Mouse (Mus musculus): ENCODE measurements around the gene Prdx6. TPM values are rescaled to one million over a fixed set of nuclear protein-coding genes. Genes with fewer than 3 reads are reported as not detected.
"Not testable (repeated sequence)": the region's sequence is repeated elsewhere in the genome, so short reads cannot be mapped to it uniquely, and the experiment has no call there.

The Prdx6 gene
- polyA plus RNA-seq, 1 experiment from 2014 or later = 383 TPM

GRCm38 (mm10) chr1:161199856-161200255, 51.2 kb downstream of the Prdx6 start:
- no peaks in the 10 kb centered on the region for H3K9me3 ChIP-seq (replicated peaks; ENCODE audit: control insufficient read depth, low read length)
- H3K4me1 ChIP-seq (ENCODE audit: control insufficient read depth, low read depth, low read length) = peaks cover 9% of the 10 kb centered on the region; the same call in 1 of the 2 replicates
- H3K4me2 ChIP-seq (ENCODE audit: low read depth, low read length) = no peak overlapping the region
- H3K27me3 ChIP-seq (ENCODE audit: control insufficient read depth, insufficient read depth, low read depth, low read length) = no peaks in the 10 kb centered on the region
- H3K4me3 ChIP-seq (ENCODE audit: low read depth, low read length) = no peak overlapping the region
- H3K9ac ChIP-seq (ENCODE audit: low read depth, low read length) = no peak overlapping the region
- ATAC-seq (ENCODE audit: low read depth) = no peak
- WGBS (ENCODE audit: insufficient replicate concordance) = 44% methylated on average over 5 of the region's 5 CpGs
- H3K27ac ChIP-seq (ENCODE audit: low read length) = no peak overlapping the region
- H3K36me3 ChIP-seq (ENCODE audit: control insufficient read depth, insufficient read depth) = no peaks in the 10 kb centered on the region

DNA sequence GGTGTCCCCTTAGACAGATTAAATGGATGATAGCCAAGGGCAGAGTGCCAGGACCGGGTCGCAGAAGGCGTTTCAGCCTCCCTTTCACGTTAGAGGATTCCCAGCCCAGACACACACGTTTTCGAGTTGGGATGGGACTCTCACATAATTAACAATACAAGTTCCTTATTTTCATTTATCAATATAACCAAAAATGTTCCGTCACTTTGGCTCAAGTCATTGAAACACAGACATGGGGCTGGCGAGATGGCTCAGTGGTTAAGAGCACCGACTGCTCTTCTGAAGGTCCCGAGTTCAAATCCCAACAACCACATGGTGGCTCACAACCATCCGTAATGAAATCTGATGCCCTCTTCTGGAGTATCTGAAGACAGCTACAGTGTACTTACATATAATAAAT, 54.7 kb downstream of the Prdx6 start:
- H3K9me3 ChIP-seq (replicated peaks; ENCODE audit: control insufficient read depth, low read length); H3K27ac ChIP-seq (ENCODE audit: low read length); H3K4me1 ChIP-seq (ENCODE audit: control insufficient read depth, low read depth, low read length); H3K36me3 ChIP-seq (ENCODE audit: control insufficient read depth, insufficient read depth); ATAC-seq (ENCODE audit: low read depth); H3K27me3 ChIP-seq (ENCODE audit: control insufficient read depth, insufficient read depth, low read depth, low read length): not testable (repeated sequence)
- Histone ChIP-seq H3K4me3 (ENCODE audit: low read depth, low read length) (peak overlapping the region; percentile 52), H3K9ac (ENCODE audit: low read depth, low read length) (peak overlapping the region; percentile 53; the same call in 1 of the 2 replicates), H3K4me2 (ENCODE audit: low read depth, low read length) (peak overlapping the region; percentile 64)
- 51% methylated on average over 11 of the region's 11 CpGs for WGBS (ENCODE audit: insufficient replicate concordance)

- peak overlapping the region; percentile 64 for H3K4me2 ChIP-seq (ENCODE audit: low read depth, low read length)
- peak overlapping the region; percentile 52 for H3K4me3 ChIP-seq (ENCODE audit: low read depth, low read length)
- H3K27me3 ChIP-seq (ENCODE audit: control insufficient read depth, insufficient read depth, low read depth, low read length) = no peaks in the 10 kb centered on the region
- no peaks in the 10 kb centered on the region for H3K36me3 ChIP-seq (ENCODE audit: control insufficient read depth, insufficient read depth)
- peaks cover 9% of the 10 kb centered on the region; the same call in 1 of the 2 replicates for H3K4me1 ChIP-seq (ENCODE audit: control insufficient read depth, low read depth, low read length)
- 1% methylated on average over 16 of the region's 16 CpGs for WGBS (ENCODE audit: insufficient replicate concordance)
- H3K9ac ChIP-seq (ENCODE audit: low read depth, low read length) = peak overlapping the region; percentile 53
- H3K9me3 ChIP-seq (replicated peaks; ENCODE audit: control insufficient read depth, low read length) = no peaks in the 10 kb centered on the region
- no peak overlapping the region for H3K27ac ChIP-seq (ENCODE audit: low read length)
- peak; percentile 94 for ATAC-seq (ENCODE audit: low read depth)
These were observed 55.3 kb downstream of the Prdx6 start for GRCm38 (mm10) chr1:161195541-161196351.

GRCm38 (mm10) chr1:161190253-161190910, 60.6 kb downstream of the Prdx6 start:
- WGBS (ENCODE audit: insufficient replicate concordance) = 57% methylated on average over 9 of the region's 9 CpGs
- peaks cover 4% of the 10 kb centered on the region; the same call in 1 of the 2 replicates for H3K4me1 ChIP-seq (ENCODE audit: control insufficient read depth, low read depth, low read length)
- H3K4me3 ChIP-seq (ENCODE audit: low read depth, low read length) = no peak overlapping the region
- ATAC-seq (ENCODE audit: low read depth) = no peak
- no peaks in the 10 kb centered on the region for H3K27me3 ChIP-seq (ENCODE audit: control insufficient read depth, insufficient read depth, low read depth, low read length)
- no peaks in the 10 kb centered on the region for H3K9me3 ChIP-seq (replicated peaks; ENCODE audit: control insufficient read depth, low read length)
- no peak overlapping the region for H3K27ac ChIP-seq (ENCODE audit: low read length)
- no peak overlapping the region for H3K9ac ChIP-seq (ENCODE audit: low read depth, low read length)
- H3K4me2 ChIP-seq (ENCODE audit: low read depth, low read length) = no peak overlapping the region
- H3K36me3 ChIP-seq (ENCODE audit: control insufficient read depth, insufficient read depth) = no peaks in the 10 kb centered on the region

Other genes with a start within 250 kb of the Prdx6 start
- 1.8 and 1.9 TPM in 2 replicates for gene Zbtb37, start 216.4 kb downstream of the Prdx6 start, polyA plus RNA-seq (2015; fragmentation: Nextera tagmentation; extraction: Ambion mirVana)
- gene Dars2, start 180.6 kb downstream of the Prdx6 start, polyA plus RNA-seq (2015; fragmentation: Nextera tagmentation; extraction: Ambion mirVana) = 25.6 and 26.5 TPM in 2 replicates
- 37.1 and 38.6 TPM in 2 replicates for gene Cenpl, start 180.5 kb downstream of the Prdx6 start, polyA plus RNA-seq (2015; fragmentation: Nextera tagmentation; extraction: Ambion mirVana)
- gene Klhl20, start 119.7 kb downstream of the Prdx6 start, polyA plus RNA-seq (2015; fragmentation: Nextera tagmentation; extraction: Ambion mirVana) = 5.2 and 5.6 TPM in 2 replicates
- gene Ankrd45, start 108.5 kb downstream of the Prdx6 start, polyA plus RNA-seq (2015; fragmentation: Nextera tagmentation; extraction: Ambion mirVana) = not detected in 2 replicates
- gene Tex50, start 91.9 kb downstream of the Prdx6 start, polyA plus RNA-seq (2015; fragmentation: Nextera tagmentation; extraction: Ambion mirVana) = not detected in 2 replicates
- gene Tnfsf4, start 144.2 kb upstream of the Prdx6 start, polyA plus RNA-seq (2015; fragmentation: Nextera tagmentation; extraction: Ambion mirVana) = 0.07 TPM in 1 of 2 replicates, not detected in the other
- gene Tnfsf18, start 243.4 kb upstream of the Prdx6 start, polyA plus RNA-seq (2015; fragmentation: Nextera tagmentation; extraction: Ambion mirVana) = 0.06 TPM in 1 of 2 replicates, not detected in the other

All from liver, embryonic 16.5 days (tissue).